Mouse (Mus musculus): ENCODE data around the gene Magoh.

Gene Magoh

DNA sequence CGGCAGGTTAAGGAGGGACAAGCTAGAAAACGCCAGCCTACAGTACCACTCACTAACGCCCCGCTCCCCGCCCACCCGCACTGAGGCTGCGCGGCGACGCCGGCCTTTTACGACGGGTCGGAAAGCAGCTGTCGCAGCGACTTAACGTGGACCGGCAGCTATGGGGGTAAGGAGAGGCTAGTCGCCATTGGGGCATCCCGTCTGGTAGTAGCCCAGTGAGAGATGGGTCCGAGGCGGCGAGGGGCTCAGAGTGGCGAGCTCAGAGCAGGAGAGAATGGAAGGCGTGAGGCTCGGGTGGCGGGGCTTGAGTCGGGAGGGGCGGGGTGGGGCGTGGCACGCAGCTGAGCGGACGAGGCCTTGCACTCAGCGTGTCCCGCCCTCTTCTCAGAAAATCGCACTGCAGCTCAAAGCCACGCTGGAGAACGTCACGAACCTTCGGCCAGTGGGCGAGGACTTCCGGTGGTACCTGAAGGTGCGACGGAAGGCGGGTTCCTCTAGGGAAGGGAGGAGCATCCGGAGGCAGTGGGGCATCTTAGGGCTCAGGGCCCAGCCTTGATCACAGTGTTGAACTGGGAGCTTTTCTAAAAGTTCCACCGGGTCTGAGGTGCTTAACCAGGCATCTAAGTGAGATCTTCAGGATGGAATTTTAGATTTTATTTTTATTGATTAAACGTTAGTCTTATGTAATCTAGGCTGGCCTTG is 10.3 kb downstream of the Magoh start, which contains the start of gene 0610037L13Rik:
Gene 0610037L13Rik (plus strand): TSS at position 83 of the 702 bp plus-strand sequence.
- DNase-seq, result peak; percentile 96

DNA sequence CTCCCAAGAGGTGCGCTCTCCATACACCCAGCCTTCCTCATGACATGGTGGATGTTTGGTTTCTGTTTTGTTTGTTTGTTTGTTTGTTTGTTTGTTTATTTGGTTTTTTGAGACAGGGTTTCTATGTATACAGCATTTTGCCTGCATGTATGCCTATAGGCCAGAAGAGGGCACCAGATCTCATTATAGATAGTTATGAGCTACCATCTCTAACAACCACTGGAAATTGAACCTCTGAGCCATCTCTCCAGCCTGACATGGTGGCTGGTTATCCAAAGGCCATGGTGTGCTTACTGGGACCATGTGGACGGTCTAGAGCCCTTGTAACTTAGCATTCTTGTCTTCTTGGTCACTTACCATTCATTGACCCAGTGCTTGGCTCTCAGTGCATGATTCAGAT is 13.1 kb downstream of the Magoh start:
- DNase-seq, result no peak

DNA sequence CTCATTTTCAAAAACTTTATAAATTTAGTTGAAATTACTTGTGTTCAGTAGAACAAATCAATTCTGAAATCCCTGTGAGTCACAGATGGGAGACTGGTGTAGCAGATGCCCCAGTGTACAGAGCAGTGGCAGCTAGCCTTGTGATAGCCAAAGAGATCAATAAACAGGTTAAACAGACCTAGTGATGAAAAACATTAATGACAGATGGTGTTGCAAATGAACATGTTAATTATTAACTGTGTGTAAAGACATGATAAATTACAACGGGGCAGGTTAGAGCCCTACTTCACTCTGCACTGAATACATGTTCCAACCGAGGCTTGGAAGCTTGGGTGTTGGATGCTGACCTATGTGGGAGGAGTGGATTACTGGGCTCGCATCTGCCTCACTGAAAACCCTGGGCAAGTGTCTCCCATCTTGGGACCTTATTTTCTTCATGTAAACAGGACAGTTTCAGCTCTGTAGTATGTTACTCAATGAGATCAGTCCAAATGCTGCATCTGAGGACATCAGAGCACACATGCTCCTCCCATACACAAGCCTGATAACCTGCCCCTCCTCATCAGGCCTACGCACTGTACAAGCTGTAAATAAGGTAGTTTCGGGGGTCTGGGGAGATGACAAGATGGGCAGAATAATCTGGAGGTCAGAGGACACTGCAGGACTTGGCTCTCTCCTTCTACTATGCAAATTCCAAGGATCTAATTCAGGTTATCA is 19.8 kb downstream of the Magoh start:
- no peak for DNase-seq

DNA sequence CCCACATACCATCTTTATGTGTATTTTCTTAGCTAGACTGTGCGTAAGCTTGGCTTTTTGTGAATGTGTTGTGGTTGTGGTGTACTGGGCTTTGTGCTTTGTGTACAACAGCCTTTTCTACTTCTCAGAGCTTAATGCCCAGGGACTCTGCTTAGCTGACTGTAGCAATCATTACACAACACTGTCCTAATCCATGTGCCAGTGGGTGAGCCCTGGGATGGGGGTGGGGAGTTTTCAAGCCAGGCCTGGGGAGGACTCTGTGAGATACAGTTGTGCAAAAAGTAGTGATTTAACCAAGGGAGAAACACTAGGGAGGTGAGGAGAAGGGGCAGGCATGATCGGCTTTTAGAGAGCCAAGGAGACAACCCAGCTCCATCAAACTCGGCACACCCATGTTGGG is 20.7 kb downstream of the Magoh start:
- no peak for DNase-seq

DNA sequence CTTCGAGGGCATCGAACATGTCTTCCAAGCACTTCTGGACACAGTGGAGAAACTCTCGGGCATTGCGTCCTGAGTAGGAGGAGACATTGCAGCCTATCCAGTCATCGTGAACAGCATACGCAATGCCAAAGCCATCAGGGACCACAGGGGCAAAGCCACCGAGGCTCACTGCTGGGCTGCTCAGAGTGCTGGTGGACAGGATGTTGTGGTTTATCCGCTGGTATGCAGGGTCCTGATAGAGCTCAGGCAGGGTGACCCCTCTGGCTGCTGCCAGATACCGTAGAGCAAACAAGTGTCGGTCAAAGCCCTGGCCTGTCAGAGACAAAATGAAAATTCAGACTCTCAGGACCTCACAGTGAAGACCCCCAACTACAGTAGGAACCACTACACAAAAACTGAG is 24.7 kb downstream of the Magoh start:
- DNase-seq, result no peak

DNA sequence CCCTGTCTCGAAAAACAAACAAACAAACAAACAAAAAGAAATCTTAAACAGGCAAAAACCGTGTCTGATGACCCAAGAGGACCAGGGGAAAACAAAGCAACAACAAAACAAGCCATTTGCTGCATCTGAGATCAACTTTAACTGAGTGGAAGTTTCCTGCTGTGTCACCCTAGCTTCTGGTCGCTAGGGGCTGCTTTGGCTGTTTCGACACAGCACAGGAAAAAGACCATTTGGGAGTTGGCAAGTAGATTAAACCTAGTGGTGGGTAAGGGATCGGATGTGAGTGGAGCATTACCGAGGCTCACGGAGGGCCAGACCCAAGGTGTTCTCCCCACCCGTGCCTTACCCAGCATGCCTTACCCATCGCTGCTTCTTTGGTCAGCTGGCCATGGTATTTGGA is 27.0 kb downstream of the Magoh start:
- no peak for DNase-seq

DNA sequence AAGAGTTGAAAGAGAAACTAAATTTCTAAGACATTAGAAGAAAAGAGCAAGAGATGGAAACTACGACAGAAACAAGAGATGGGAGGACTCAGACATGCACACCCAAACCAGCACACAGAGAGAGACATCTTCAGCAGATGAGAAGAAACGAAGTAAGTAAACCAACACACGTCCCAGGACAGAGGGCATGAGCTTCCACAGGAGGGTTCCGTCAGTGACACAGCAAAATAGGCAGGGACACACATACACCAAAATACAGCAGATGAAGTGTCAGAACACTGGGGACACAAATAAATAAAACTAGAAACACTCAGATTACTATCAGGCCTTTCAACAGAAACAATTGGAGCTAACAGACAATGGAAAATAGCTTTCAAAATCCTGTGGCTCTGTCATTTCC is 30.5 kb downstream of the Magoh start:
- no peak for DNase-seq

DNA sequence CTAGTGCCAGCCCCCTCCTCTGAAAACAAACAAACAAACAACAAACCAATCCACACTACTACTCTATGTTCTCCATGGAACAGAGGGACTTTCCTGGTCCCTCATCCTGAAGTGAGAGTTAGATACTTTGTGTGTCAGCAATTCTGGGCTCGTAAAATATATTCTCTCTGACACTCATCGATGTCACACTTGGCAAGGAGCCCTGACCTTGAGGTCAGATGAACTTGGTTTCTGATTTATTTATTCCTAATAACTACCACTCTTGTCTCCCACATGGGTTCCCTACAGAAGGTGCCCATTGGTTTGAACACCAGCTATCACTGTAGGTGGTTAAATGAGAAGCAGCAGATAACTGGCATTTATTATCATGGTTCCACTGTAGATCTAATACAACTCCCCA is 40.8 kb downstream of the Magoh start:
- DNase-seq, result no peak

DNA sequence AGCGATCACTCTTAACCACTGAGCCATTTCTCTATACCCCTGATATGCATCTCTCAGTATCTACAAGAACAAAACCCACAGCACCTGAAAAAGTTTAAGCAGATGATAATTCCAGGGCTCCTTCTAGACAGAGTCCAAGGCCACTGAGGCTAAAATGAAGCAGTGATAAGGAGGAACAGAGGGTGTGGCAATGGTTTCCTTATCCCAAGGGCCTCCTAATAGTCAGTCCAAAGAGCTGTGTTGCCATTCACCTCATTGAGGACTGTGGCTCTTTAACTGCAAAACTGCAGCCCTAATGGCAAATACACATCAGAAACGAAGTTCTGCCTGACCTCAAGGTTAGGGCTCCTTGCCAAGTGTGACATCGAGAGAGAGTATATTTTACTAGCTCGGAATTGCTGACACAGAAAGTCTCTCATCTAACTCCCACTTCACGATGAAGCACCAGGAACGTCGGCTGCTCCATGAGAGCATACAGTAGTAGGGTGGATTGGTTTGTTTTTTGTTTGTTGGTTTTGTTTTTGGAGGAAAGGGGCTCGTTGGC is 41.7 kb downstream of the Magoh start:
- DNase-seq, result no peak

DNA sequence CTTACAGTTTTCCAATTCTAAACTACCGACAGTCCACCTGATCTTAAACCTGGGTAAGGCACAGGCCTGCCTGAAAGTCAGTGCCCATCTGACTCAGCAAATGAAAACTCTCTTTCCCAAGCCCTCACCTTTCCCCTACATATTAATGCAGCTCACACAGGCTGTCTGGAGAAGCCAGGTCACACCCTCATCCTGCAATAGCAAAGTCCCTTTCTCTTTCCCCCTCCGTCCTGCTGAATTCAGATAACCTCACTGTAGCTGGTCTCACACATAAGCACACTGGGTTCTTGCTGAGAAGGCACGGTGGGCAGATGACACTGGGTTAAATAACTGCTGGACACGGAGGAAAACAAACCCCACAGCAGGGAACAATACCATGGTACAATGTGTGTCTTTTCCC is 42.4 kb downstream of the Magoh start:
- DNase-seq, result no peak

DNA sequence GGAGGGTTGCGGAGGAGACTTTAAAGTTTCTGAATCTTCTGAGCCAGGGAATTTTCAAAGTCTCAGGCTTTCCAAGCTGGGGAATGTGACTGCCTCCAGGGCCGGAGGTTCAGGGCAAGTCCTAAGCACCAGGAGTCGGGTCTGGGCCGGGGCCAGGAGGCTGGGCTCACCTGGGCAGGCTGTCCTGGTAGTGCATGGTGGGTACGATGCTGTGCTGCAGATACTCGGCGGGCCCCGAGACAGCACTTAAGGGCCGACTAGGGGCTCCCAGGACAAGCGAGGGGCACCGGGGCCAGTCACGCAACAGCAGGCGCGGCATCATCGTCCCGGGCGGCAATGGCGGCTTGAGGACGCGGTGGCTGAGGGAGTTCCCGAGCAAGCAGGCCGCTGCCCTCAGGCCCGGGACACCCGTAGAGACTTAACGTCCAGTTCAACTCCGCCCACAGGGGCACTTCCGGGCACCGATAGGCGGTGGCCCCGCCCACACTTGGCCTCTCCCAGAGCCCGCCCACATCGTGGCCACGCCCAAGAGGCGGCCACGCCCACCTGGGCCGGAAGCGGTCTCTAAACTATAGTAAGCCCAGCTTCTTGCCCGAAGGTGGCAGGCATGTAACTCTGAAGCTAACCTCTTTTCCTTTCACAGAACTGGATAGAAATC is 43.7 kb downstream of the Magoh start, which contains the start of gene Cpt2:
Gene Cpt2 (minus strand): TSS at position 466 of the 658 bp plus-strand sequence.
- DNase-seq, result peak; percentile 80 to 89

DNA sequence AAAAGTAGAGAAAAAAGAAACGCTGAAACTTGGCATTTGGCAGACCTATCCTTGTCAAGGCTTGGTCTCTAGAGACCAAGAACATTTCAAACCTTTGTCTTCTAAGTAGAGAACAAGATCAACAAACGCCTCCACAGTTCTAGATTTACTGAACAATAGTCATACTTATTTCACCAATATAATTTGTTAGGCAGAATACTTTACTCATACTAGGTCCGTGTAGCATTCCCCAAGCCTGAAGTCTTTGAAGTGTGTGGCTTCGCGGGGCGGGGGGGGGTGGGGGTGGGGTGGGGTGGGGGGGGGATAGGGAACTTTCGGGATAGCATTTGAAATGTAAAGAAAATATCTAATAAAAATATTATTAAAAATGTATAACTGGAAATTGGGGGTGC is 44.2 kb downstream of the Magoh start:
- DNase-seq, result no peak

DNA sequence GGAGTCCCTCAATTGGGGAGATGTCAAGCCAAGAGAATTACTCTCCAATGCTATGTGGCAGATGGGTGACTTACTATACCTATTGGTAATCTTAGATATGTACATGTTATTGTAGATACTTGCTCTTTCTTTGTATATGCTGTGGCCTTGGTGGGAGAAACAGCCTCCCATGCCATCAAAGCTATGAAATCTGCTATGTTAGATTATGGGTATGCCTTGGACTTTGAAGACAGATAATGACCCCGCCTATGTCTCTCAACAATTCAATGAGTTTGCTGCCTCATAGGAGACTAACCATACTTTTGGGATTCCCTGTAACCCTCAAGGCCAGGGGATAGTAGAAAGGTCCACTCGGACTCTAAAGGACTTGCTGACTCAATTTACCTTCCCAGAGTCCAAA is 48.7 kb downstream of the Magoh start:
- DNase-seq, result no peak

DNA sequence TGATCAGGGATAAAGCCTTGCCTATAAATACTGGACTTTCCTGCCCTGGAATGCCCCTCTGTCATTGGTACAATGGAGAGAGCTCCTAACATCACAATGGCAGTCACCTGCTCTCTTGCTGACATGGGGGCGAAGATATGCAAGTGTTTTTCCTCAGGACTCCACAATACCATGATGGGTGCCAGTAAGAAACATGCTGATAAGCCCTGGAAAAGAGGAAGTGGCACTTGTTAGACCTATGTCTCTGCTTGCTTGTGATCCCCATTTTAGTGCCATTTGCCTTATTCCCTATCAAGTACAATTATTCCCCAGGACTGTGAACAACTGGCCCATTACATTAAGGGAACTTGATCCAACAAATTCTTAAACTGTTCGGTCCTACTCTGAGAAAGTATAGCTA is 49.2 kb downstream of the Magoh start:
- DNase-seq, result no peak

DNA sequence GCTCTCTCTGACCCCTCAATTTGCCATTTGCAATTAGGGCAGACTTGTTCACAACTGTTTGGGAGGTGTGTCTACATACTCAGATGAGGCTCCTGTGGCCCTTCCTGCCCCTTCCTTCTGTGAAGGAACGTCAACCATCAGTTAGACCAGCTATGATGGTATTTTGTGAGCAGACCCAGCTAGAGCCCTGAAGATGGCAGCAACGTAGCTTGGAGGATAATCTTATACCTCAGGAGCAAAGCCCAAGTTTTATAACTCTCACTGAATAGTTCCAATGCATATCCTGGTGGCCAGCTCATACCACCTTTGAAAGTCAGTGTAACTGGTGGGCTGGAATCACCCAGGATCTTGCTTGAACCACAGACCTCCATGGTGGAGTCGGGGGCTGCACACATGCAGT is 51.9 kb downstream of the Magoh start:
- DNase-seq, result no peak

DNA sequence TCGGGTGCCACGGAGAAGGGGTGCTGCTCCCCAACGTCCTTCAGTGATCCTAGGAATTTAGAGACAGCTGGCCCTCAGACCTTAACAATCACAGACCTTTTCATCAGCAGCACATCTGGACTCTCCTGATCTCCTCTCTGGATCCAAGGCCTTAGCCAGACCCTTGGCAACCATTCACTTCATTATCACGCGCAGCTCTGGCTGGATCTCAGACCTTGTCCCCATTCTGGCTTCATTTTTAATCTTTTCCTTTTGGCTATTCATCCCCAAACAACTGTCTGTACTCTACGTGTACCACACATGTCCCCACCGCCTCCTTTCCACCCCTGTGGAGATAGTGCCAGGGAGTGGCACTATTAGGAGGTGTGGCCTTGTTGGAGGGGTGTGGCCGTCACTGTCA is 53.7 kb downstream of the Magoh start:
- DNase-seq, result no peak

DNA sequence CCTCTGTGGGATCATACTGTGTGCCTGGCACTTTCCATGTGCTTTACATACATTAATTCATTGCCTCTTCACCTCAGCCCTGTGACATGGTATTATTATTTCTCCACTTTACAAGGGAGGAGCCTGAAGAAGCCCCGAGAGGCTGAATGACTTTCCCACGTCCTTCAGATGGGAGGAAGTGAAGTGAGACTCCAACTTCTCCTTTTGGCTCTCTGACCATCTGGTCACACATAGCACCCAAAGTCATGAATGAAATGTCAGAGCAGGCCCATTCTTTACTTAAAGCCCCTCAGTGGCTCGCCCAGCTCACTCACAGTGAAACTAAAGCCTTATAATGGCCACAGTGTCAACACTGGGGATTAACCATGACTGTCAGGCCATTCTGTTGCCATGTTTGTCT is 55.7 kb downstream of the Magoh start:
- no peak for DNase-seq
